Mouse (Mus musculus) CH12.LX (cell line): ENCODE data around the gene Dennd5b. TPM values are rescaled to one million over a fixed set of nuclear protein-coding genes. Genes with fewer than 3 reads are reported as not detected.
A peak's percentile ranks its signal among the peaks of the same experiment; 100 is the strongest.
"Not testable (repeated sequence)": the region's sequence is repeated elsewhere in the genome, so short reads cannot be mapped to it uniquely, and the experiment has no call there.

Source experiments
- DNase-seq: peaks from one replicate; pipeline ENCODE4 v3.0.0-alpha.2; 2013; ENCODE audit errors: extremely low read depth
- H3K27ac ChIP-seq: 2 replicates; pipeline ENCODE4 v1.5.1; 2012; ENCODE audit warnings: low read depth, mild to moderate bottlenecking, control low read depth, moderate library complexity; ENCODE audit not compliant: insufficient read depth
- H3K27me3 ChIP-seq: replicated peaks from 2 replicates; pipeline ENCODE3; 2012; ENCODE audit warnings: inconsistent platforms
- H3K36me3 ChIP-seq, 2 experiments: replicated peaks in 1 of 2; 2 replicates each; pipeline versions ENCODE3 to v1.6.1; 2012; ENCODE audit warnings: inconsistent platforms in 1 of 2, low read length in 1 of 2, mild to moderate bottlenecking in 1 of 2, mixed read lengths in 1 of 2, moderate library complexity in 1 of 2; ENCODE audit not compliant: control insufficient read depth in 1 of 2, insufficient read depth in 1 of 2
- H3K4me1 ChIP-seq, 2 experiments: 2 replicates each; pipeline ENCODE4 v1.6.1; 2012; ENCODE audit warnings: inconsistent platforms in 1 of 2, moderate library complexity in 1 of 2; ENCODE audit not compliant: insufficient read depth in 2 of 2, control insufficient read depth in 1 of 2
- H3K4me2 ChIP-seq: 2 replicates; pipeline ENCODE4 v1.6.1; 2012; ENCODE audit warnings: low read depth, mild to moderate bottlenecking, control low read depth; ENCODE audit not compliant: poor library complexity, insufficient read depth, severe bottlenecking
- H3K4me3 ChIP-seq, 3 experiments: fragments of 150-350 bp in 1 of 3; sonication (generic) in 1 of 3; replicated peaks in 1 of 3; 2 replicates each; pipeline versions ENCODE3 to v1.5.1; 2011 to 2012; ENCODE audit warnings: low read depth in 2 of 3, low read length in 2 of 3, mild to moderate bottlenecking in 2 of 3, moderate library complexity in 2 of 3, control low read depth in 1 of 3, improper control_type of control experiment in 1 of 3, inconsistent platforms in 1 of 3, mixed read lengths in 1 of 3; ENCODE audit not compliant: poor library complexity in 1 of 3
- H3K79me2 ChIP-seq: replicated peaks from 2 replicates; pipeline ENCODE4 v1.6.1; 2012; ENCODE audit warnings: mild to moderate bottlenecking, moderate library complexity; ENCODE audit not compliant: control insufficient read depth, poor library complexity, insufficient read depth, severe bottlenecking; ENCODE audit errors: extremely low read depth
- H3K9ac ChIP-seq: 2 replicates; pipeline ENCODE4 v1.6.1; 2012; ENCODE audit warnings: low read depth, mild to moderate bottlenecking, control low read depth, moderate library complexity; ENCODE audit not compliant: insufficient read depth
- H3K9me3 ChIP-seq: replicated peaks from 2 replicates; pipeline ENCODE3; 2012; ENCODE audit warnings: low read length, inconsistent platforms, mixed read lengths
- BHLHE40 ChIP-seq: IDR thresholded peaks from 2 replicates; pipeline ENCODE4 v1.6.1; 2011; ENCODE audit warnings: mild to moderate bottlenecking, low read depth, low read length, improper control_type of control experiment
- CHD1 ChIP-seq: IDR thresholded peaks from 2 replicates; pipeline ENCODE4 v1.6.1; 2012; ENCODE audit warnings: low read depth, low read length, improper control_type of control experiment, inconsistent platforms
- CHD2 ChIP-seq: IDR thresholded peaks from 2 replicates; pipeline ENCODE4 v1.6.1; 2011; ENCODE audit warnings: low read length, improper control_type of control experiment
- E2F4 ChIP-seq: IDR thresholded peaks from 2 replicates; pipeline ENCODE4 v1.6.1; 2011; ENCODE audit warnings: low read depth, low read length, improper control_type of control experiment; ENCODE audit not compliant: insufficient replicate concordance
- ELF1 ChIP-seq: IDR thresholded peaks from 2 replicates; pipeline ENCODE4 v1.6.1; 2014; ENCODE audit warnings: low read depth, mild to moderate bottlenecking, inconsistent platforms, low read length, improper control_type of control experiment
- ETS1 ChIP-seq: conservative IDR thresholded peaks from 2 replicates; pipeline ENCODE4 v1.6.1; 2012; ENCODE audit warnings: low read depth, mild to moderate bottlenecking, inconsistent platforms, low read length, improper control_type of control experiment, moderate library complexity
- GABPA ChIP-seq: IDR thresholded peaks from 2 replicates; pipeline ENCODE4 v1.6.1; 2012; ENCODE audit warnings: low read depth, low read length, improper control_type of control experiment, inconsistent platforms; ENCODE audit not compliant: insufficient replicate concordance
- IRF4 ChIP-seq: IDR thresholded peaks from 2 replicates; pipeline ENCODE4 v1.6.1; 2014; ENCODE audit warnings: low read depth, mild to moderate bottlenecking, inconsistent platforms, low read length, improper control_type of control experiment
- JUND ChIP-seq: conservative IDR thresholded peaks from 2 replicates; pipeline ENCODE4 v1.6.1; 2011; ENCODE audit warnings: low read depth, low read length, improper control_type of control experiment
- MAFK ChIP-seq: IDR thresholded peaks from 2 replicates; pipeline ENCODE4 v1.6.1; 2011; ENCODE audit warnings: low read length, improper control_type of control experiment; ENCODE audit not compliant: insufficient replicate concordance
- MAX ChIP-seq: IDR thresholded peaks from 2 replicates; pipeline ENCODE4 v1.6.1; 2011; ENCODE audit warnings: low read length, improper control_type of control experiment
- MAZ ChIP-seq: IDR thresholded peaks from 2 replicates; pipeline ENCODE4 v1.6.1; 2012; ENCODE audit warnings: low read depth, mild to moderate bottlenecking, inconsistent platforms, low read length, improper control_type of control experiment, moderate library complexity
- MEF2A ChIP-seq: IDR thresholded peaks from 2 replicates; pipeline ENCODE4 v1.6.1; 2014; ENCODE audit warnings: low read depth, mild to moderate bottlenecking, inconsistent platforms, low read length, improper control_type of control experiment, borderline replicate concordance
- MXI1 ChIP-seq: IDR thresholded peaks from 2 replicates; pipeline ENCODE4 v1.6.1; 2011; ENCODE audit warnings: mild to moderate bottlenecking, low read depth, low read length, improper control_type of control experiment
- NELFE ChIP-seq: IDR thresholded peaks from 2 replicates; pipeline ENCODE4 v1.6.1; 2011; ENCODE audit warnings: low read depth, low read length, improper control_type of control experiment
- NRF1 ChIP-seq: IDR thresholded peaks from 2 replicates; pipeline ENCODE4 v1.6.1; 2014; ENCODE audit warnings: low read depth, mild to moderate bottlenecking, inconsistent platforms, low read length, improper control_type of control experiment, moderate library complexity
- POLR2A ChIP-seq: IDR thresholded peaks from 2 replicates; pipeline ENCODE4 v1.6.1; 2011; ENCODE audit warnings: low read depth, mild to moderate bottlenecking, improper control_type of control experiment, low read length
- POLR2AphosphoS2 ChIP-seq: IDR thresholded peaks from 2 replicates; pipeline ENCODE4 v1.6.1; 2011; ENCODE audit warnings: low read depth, low read length, improper control_type of control experiment
- RCOR1 ChIP-seq: conservative IDR thresholded peaks from 2 replicates; pipeline ENCODE4 v1.6.1; 2012; ENCODE audit warnings: low read depth, mild to moderate bottlenecking, inconsistent platforms, low read length, improper control_type of control experiment
- SIN3A ChIP-seq: IDR thresholded peaks from 2 replicates; pipeline ENCODE4 v1.6.1; 2012; ENCODE audit warnings: low read length, improper control_type of control experiment, inconsistent platforms
- SMC3 ChIP-seq: IDR thresholded peaks from 2 replicates; pipeline ENCODE4 v1.6.1; 2011; ENCODE audit warnings: low read depth, low read length, improper control_type of control experiment
- TCF12 ChIP-seq: IDR thresholded peaks from 2 replicates; pipeline ENCODE4 v1.6.1; 2014; ENCODE audit warnings: low read depth, mild to moderate bottlenecking, inconsistent platforms, low read length, improper control_type of control experiment
- UBTF ChIP-seq: IDR thresholded peaks from 2 replicates; pipeline ENCODE4 v1.6.1; 2012; ENCODE audit warnings: low read depth, mild to moderate bottlenecking, inconsistent platforms, low read length, improper control_type of control experiment, moderate library complexity
- USF1 ChIP-seq: IDR thresholded peaks from 2 replicates; pipeline ENCODE4 v1.6.1; 2014; ENCODE audit warnings: low read depth, mild to moderate bottlenecking, inconsistent platforms, low read length, improper control_type of control experiment
- ZC3H11A ChIP-seq: IDR thresholded peaks from 2 replicates; pipeline ENCODE4 v1.6.1; 2012; ENCODE audit warnings: low read depth, mild to moderate bottlenecking, inconsistent platforms, low read length, improper control_type of control experiment
- ZMIZ1 ChIP-seq: IDR thresholded peaks from 2 replicates; pipeline ENCODE4 v1.6.1; 2012; ENCODE audit warnings: low read depth, mild to moderate bottlenecking, inconsistent platforms, low read length, improper control_type of control experiment
- dilution Hi-C: fragments of 300-500 bp; cut with MboI; formaldehyde crosslinking; loops from 2 replicates; pipeline ENCODE4 v1.14.3; 2020; ENCODE audit warnings: low sequenced_read_pairs; ENCODE audit not compliant: extremely low pct_unique_long_range_greater_than_20kb, extremely low pct_ligation_motif_present
- in situ Hi-C: fragments of 300-500 bp; cut with MboI; formaldehyde crosslinking; loops from 3 replicates; pipeline ENCODE4 v1.14.3; 2019; ENCODE audit warnings: low sequenced_read_pairs, low pct_ligation_motif_present, low pct_unique_long_range_greater_than_20kb, mixed read lengths
- polyA plus RNA-seq: library from polyadenylated mRNA; unstranded; fragments of >175 nt; gene quantifications from 2 replicates; pipeline ENCODE4 v1.2.1, GENCODE M21; 2012; ENCODE audit warnings: low read depth; ENCODE audit not compliant: insufficient read length
- total RNA-seq, 2 experiments: library from RNA; depleted of rRNA; stranded (reverse); fragments of 300-350 nt in 1 of 2; fragments of >200 nt in 1 of 2; gene quantifications; 2 replicates each; pipeline ENCODE4 v1.2.3; 2012 to 2014

Dennd5b gene
- total and polyA plus RNA-seq, 3 experiments: 1.6 to 3.1 (median 2.2) TPM

- no peak for TF ChIP-seq RCOR1
- TF ChIP-seq ZMIZ1: no peak
- TF ChIP-seq NRF1: no peak
- peak; percentile 89 for TF ChIP-seq ZC3H11A
- no peak for TF ChIP-seq CHD1
- TF ChIP-seq MAZ: no peak
- TF ChIP-seq UBTF: no peak
- TF ChIP-seq MXI1: no peak
- no peak for TF ChIP-seq POLR2AphosphoS2
- no peak for TF ChIP-seq USF1
- TF ChIP-seq IRF4: no peak
- no peak for TF ChIP-seq CHD2
- no peak for TF ChIP-seq ETS1
- TF ChIP-seq NELFE: no peak
- no peak for TF ChIP-seq TCF12
- TF ChIP-seq MAFK: no peak
- no peak for TF ChIP-seq GABPA
These were observed 31.0 kb upstream of the Dennd5b start (continued) for GRCm38 (mm10) chr6:149132311-149133077.

- Histone ChIP-seq H3K27me3 (no peaks in the 10 kb centered on the region), H3K4me1 (peaks cover 0 to 10% of the 10 kb centered on the region in 2 experiments; a peak in 1 of 4 replicates), H3K27ac (no peak overlapping the region), H3K4me3 (no peak overlapping the region), H3K36me3 (no peaks in the 10 kb centered on the region), H3K9me3 (no peaks in the 10 kb centered on the region)
- in situ Hi-C loops: loop anchor here (5.0 kb wide), 1 partner anchor 246 kb away; no protein-coding TSS in a partner anchor
- TF ChIP-seq SIN3A (no peak), NRF1 (no peak), JUND (no peak), POLR2A (no peak), MAX (no peak), SMC3 (no peak), MXI1 (no peak), MEF2A (no peak), ETS1 (no peak), ELF1 (no peak), E2F4 (no peak), CHD1 (no peak), MAZ (no peak), GABPA (no peak), IRF4 (no peak), BHLHE40 (no peak)
- TF ChIP-seq, all 38 proteins: peak for 0
- no peak for DNase-seq
- Histone ChIP-seq H3K79me2 (no peaks in the 10 kb centered on the region), H3K9ac (no peak overlapping the region), H3K4me2 (no peak overlapping the region)
- dilution Hi-C loops: no loop called here
These were observed 29.6 kb upstream of the Dennd5b start for GRCm38 (mm10) chr6:149131111-149131510.

DNA sequence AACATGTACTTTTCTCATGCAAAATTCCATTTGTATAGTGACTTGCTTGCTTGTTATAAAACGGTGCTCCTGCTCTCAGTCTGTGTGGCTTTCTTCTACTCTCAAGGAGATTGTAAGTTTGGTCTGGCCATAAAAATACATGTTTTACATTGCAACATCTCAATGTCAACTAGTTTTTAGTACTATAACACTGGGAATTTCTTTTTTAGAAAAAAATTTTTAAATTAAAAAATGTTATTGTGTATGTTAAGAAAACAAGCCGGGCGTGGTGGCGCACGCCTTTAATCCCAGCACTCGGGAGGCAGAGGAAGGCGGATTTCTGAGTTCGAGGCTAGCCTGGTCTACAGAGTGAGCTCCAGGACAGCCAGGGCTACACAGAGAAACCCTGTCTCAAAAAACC lies 28.4 kb upstream of the Dennd5b start, which contains the start of gene Gm10203:
Gene Gm10203, plus strand, starts transcription at position 301 of the 400 bp plus-strand sequence.
- H3K4me2 ChIP-seq, H3K9ac ChIP-seq, DNase-seq, H3K9me3 ChIP-seq, H3K79me2 ChIP-seq, H3K36me3 ChIP-seq, H3K4me3 ChIP-seq, dilution Hi-C loops, H3K27ac ChIP-seq, H3K27me3 ChIP-seq: not testable (repeated sequence)
- in situ Hi-C loops: loop anchor here (5.0 kb wide), 1 partner anchor 247 kb away; no protein-coding TSS in a partner anchor
- H3K4me1 ChIP-seq: peaks cover 0 to 10% of the 10 kb centered on the region in 2 experiments; a peak in 1 of 4 replicates
